Mouse (Mus musculus) spleen, adult 2 months (tissue): Measurements from ENCODE around the gene Mdga2. TPM values are rescaled to one million over a fixed set of nuclear protein-coding genes. Genes with fewer than 3 reads are reported as not detected.

Source experiments
- DNase-seq, 2 experiments: peaks; one replicate each; pipeline versions ENCODE4 v3.0.0 to v3.0.0-alpha.2; 2012 to 2021; ENCODE audit warnings: low spot score in 2 of 2, low read depth in 1 of 2
- H3K27ac ChIP-seq: fragments of 200-500 bp; 2 replicates; pipeline ENCODE4 v1.5.1; 2012; ENCODE audit warnings: low read length, inconsistent platforms; ENCODE audit not compliant: insufficient read depth
- H3K27me3 ChIP-seq: fragments of 200-500 bp; 2 replicates; pipeline ENCODE4 v1.6.1; 2012; ENCODE audit warnings: mild to moderate bottlenecking, moderate library complexity, low read length, inconsistent platforms; ENCODE audit not compliant: control insufficient read depth, insufficient read depth
- H3K36me3 ChIP-seq: fragments of 200-500 bp; 2 replicates; pipeline ENCODE4 v1.6.1; 2012; ENCODE audit warnings: mild to moderate bottlenecking, low read length, inconsistent platforms; ENCODE audit not compliant: control insufficient read depth, insufficient read depth
- H3K4me1 ChIP-seq: fragments of 200-500 bp; 2 replicates; pipeline ENCODE4 v1.6.1; 2011; ENCODE audit warnings: inconsistent platforms; ENCODE audit not compliant: control insufficient read depth, insufficient read depth, insufficient read length
- H3K4me3 ChIP-seq: fragments of 200-500 bp; 2 replicates; pipeline ENCODE4 v1.5.1; 2011; ENCODE audit warnings: mild to moderate bottlenecking, inconsistent platforms; ENCODE audit not compliant: insufficient read depth, insufficient read length; ENCODE audit errors: extremely low read depth
- CTCF ChIP-seq: fragments of 200-500 bp; IDR thresholded peaks from 2 replicates; pipeline ENCODE4 v1.5.1; 2011; ENCODE audit warnings: mild to moderate bottlenecking, inconsistent platforms; ENCODE audit not compliant: insufficient read depth, insufficient read length, insufficient replicate concordance; ENCODE audit errors: extremely low read depth
- POLR2A ChIP-seq: fragments of 200-500 bp; IDR thresholded peaks from 2 replicates; pipeline ENCODE4 v1.6.1; 2011; ENCODE audit warnings: low read depth, low read length, inconsistent platforms
- WGBS: fragments of 180-500 bp; shearing (Covaris S2); methylation state at CpG from one replicate; pipeline ENCODE4 v1.1.7; 2018; 5-methylcytosine and 5-hydroxymethylcytosine counted together
- polyA plus RNA-seq: library from polyadenylated mRNA; depleted of rRNA; stranded (reverse); fragments of >200 nt; gene quantifications from 2 replicates; pipeline ENCODE4 v1.2.3, GENCODE M21; 2012

The Mdga2 gene
- polyA plus RNA-seq, 1 experiment, result 0.04 TPM

GRCm38 (mm10) chr12:66648605-66649552 is 573.5 kb downstream of the Mdga2 start:
- H3K4me1 ChIP-seq, result no peaks in the 10 kb centered on the region
- no peaks in the 10 kb centered on the region for H3K36me3 ChIP-seq
- H3K4me3 ChIP-seq, result no peak overlapping the region
- TF ChIP-seq POLR2A, result no peak
- no peak for TF ChIP-seq CTCF
- no peak overlapping the region for H3K27ac ChIP-seq
- no peak for DNase-seq
- 89% methylated on average over 12 of the region's 12 CpGs for WGBS
- H3K27me3 ChIP-seq, result no peaks in the 10 kb centered on the region

- 69% methylated on average over 1 of the region's 1 CpGs for WGBS
Observed at GRCm38 (mm10) chr12:66640408-66640807, 581.9 kb downstream of the Mdga2 start.

GRCm38 (mm10) chr12:66619944-66620343 is 602.4 kb downstream of the Mdga2 start:
- Histone ChIP-seq H3K36me3 (no peaks in the 10 kb centered on the region), H3K4me3 (no peak overlapping the region), H3K27me3 (no peaks in the 10 kb centered on the region), H3K4me1 (no peaks in the 10 kb centered on the region), H3K27ac (no peak overlapping the region)
- DNase-seq, result no peak
- TF ChIP-seq CTCF, result no peak
- TF ChIP-seq POLR2A, result no peak
- WGBS, result 31% methylated on average over 3 of the region's 3 CpGs

More at GRCm38 (mm10) chr12:66640408-66640807, 581.9 kb downstream of the Mdga2 start:
- Histone ChIP-seq H3K4me3 (no peak overlapping the region), H3K27ac (no peak overlapping the region), H3K4me1 (no peaks in the 10 kb centered on the region), H3K36me3 (no peaks in the 10 kb centered on the region), H3K27me3 (no peaks in the 10 kb centered on the region)
- TF ChIP-seq POLR2A (no peak), CTCF (no peak)
- DNase-seq, result no peak

GRCm38 (mm10) chr12:66591617-66592230 is 630.6 kb downstream of the Mdga2 start:
- Histone ChIP-seq H3K4me1 (no peaks in the 10 kb centered on the region), H3K27me3 (no peaks in the 10 kb centered on the region), H3K36me3 (no peaks in the 10 kb centered on the region), H3K27ac (no peak overlapping the region), H3K4me3 (no peak overlapping the region)
- no peak for TF ChIP-seq CTCF
- TF ChIP-seq POLR2A, result no peak
- WGBS, result 75% methylated on average over 1 of the region's 1 CpGs
- DNase-seq, result no peak

GRCm38 (mm10) chr12:66565396-66565795 is 657.0 kb downstream of the Mdga2 start:
- TF ChIP-seq CTCF, result no peak
- no peak for TF ChIP-seq POLR2A
- Histone ChIP-seq H3K4me1 (no peaks in the 10 kb centered on the region), H3K4me3 (no peak overlapping the region), H3K36me3 (no peaks in the 10 kb centered on the region), H3K27me3 (no peaks in the 10 kb centered on the region), H3K27ac (no peak overlapping the region)
- DNase-seq, result no peak
- 86% methylated on average over 1 of the region's 1 CpGs for WGBS

GRCm38 (mm10) chr12:66556846-66557245 is 665.5 kb downstream of the Mdga2 start:
- Histone ChIP-seq H3K4me3 (no peak overlapping the region), H3K27ac (no peak overlapping the region), H3K36me3 (no peaks in the 10 kb centered on the region), H3K27me3 (no peaks in the 10 kb centered on the region), H3K4me1 (no peaks in the 10 kb centered on the region)
- WGBS, result 78% methylated on average over 3 of the region's 3 CpGs
- TF ChIP-seq POLR2A (no peak), CTCF (no peak)
- no peak for DNase-seq

GRCm38 (mm10) chr12:66556178-66556820 is 666.0 kb downstream of the Mdga2 start:
- no peak overlapping the region for H3K4me3 ChIP-seq
- TF ChIP-seq POLR2A (no peak), CTCF (no peak)
- 80% methylated on average over 2 of the region's 2 CpGs for WGBS
- H3K27ac ChIP-seq, result no peak overlapping the region
- DNase-seq, result no peak
- no peaks in the 10 kb centered on the region for H3K27me3 ChIP-seq
- no peaks in the 10 kb centered on the region for H3K4me1 ChIP-seq
- H3K36me3 ChIP-seq, result no peaks in the 10 kb centered on the region
